Comparison of ENCODE assay signal across 10 mouse cellular contexts in the genomic region with DNA sequence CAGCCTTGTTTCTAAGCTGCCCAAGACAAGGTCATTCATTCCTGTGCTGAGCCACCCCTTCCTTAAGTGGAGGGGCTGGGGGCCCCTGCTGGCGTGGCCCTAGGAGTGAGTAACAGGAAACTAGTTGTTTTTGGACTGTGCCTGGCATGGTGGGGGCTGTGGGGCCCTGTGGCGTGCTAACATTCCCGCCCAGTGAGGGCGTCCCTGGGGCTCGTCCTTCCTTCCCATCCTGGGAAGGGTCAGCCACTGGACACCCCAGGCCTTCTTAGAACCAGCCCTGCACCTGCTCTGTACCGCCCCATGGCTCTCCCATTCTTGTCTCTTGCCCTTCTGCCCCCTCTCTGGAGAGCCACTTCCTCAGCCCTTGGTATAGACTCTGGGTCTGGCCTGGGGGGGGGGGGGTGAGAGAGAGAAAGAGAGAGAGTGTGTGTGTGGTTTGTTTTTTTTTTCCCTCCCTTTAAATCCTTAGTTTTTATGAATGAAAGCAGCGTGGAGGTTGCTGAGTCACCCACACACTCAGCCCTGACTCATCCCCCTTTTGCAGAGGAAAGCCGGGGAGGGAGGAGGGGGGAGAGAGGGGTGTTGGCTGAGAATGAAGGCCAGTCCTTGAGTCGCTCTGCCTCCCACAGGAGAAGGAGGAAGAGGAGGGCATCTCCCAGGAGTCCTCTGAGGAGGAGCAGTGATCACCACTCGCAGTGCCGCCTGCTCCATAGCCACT. TPM values are rescaled to one million over a fixed set of nuclear protein-coding genes. Genes with fewer than 3 reads are reported as not detected.
DNase-seq lines count a peak whose midpoint lies in the region; ATAC-seq lines count a peak whose summit lies in the region.
"Had no signal": no experiment of that assay in that cellular context is flagged by ENCODE, and none has a peak within 500 bp of the region (broad histone marks: within the 10 kb centered on the region; RNA-seq: fewer than 3 reads in every experiment).

No protein-coding gene starts in this region.

- 48% methylated on average over 9 of the region's 11 CpGs for WGBS in heart, embryonic 10.5 days
- WGBS in embryonic facial prominence, embryonic 14.5 days, result 60% methylated on average over 8 of the region's 11 CpGs

- 0 out of 2 replicates have a peak overlapping the region, but pooled peaks have one; percentile 13 for H3K4me3 ChIP-seq in heart, embryonic 10.5 days
- H3K4me3 ChIP-seq in embryonic facial prominence, embryonic 14.5 days (ENCODE audit: low read depth, low read length), result no peak overlapping the region

- peaks cover 31% of the 10 kb centered on the region for H3K36me3 ChIP-seq in heart, embryonic 10.5 days
- H3K36me3 ChIP-seq in embryonic facial prominence, embryonic 14.5 days (ENCODE audit: control insufficient read depth, insufficient read depth, low read length), result peaks cover 21% of the 10 kb centered on the region; the same call in 1 of the 2 replicates

- no peak for ATAC-seq in embryonic facial prominence, embryonic 14.5 days (ENCODE audit: low read depth)

- no peak overlapping the region for H3K4me2 ChIP-seq in embryonic facial prominence, embryonic 14.5 days (ENCODE audit: low read depth, low read length)

- H3K27ac ChIP-seq in heart, embryonic 10.5 days, result no peak overlapping the region
- no peak overlapping the region for H3K27ac ChIP-seq in embryonic facial prominence, embryonic 14.5 days (replicated peaks; ENCODE audit: low read depth, low read length)

- no peaks in the 10 kb centered on the region for H3K27me3 ChIP-seq in heart, embryonic 10.5 days (ENCODE audit: insufficient read depth, poor library complexity, severe bottlenecking)
- H3K27me3 ChIP-seq in embryonic facial prominence, embryonic 14.5 days (replicated peaks; ENCODE audit: control insufficient read depth, insufficient read depth, low read length), result no peaks in the 10 kb centered on the region

- intact Hi-C loops in heart, postnatal 36 days (cut with DNase I), result loop anchor here (10.0 kb wide), 1 partner anchor 203 kb away; no protein-coding TSS in a partner anchor

- no peaks in the 10 kb centered on the region for H3K9me3 ChIP-seq in heart, embryonic 10.5 days
- H3K9me3 ChIP-seq in embryonic facial prominence, embryonic 14.5 days (ENCODE audit: control insufficient read depth, low read length), result no peaks in the 10 kb centered on the region

- H3K9ac ChIP-seq in embryonic facial prominence, embryonic 14.5 days (ENCODE audit: low read depth, low read length), result no peak overlapping the region

- H3K4me1 ChIP-seq in heart, embryonic 10.5 days, result peaks cover 80% of the 10 kb centered on the region
- peaks cover 11% of the 10 kb centered on the region for H3K4me1 ChIP-seq in embryonic facial prominence, embryonic 14.5 days (ENCODE audit: control insufficient read depth, insufficient read depth, low read length)

- no peak for DNase-seq in heart, embryonic 10.5 days (ENCODE audit: low spot score)
- no peak for DNase-seq in heart, postnatal 36 days
- DNase-seq in urinary bladder, adult 18-20 months (ENCODE audit: low spot score in 2 of 2), result peak; percentile 55 to 78
- DNase-seq in urinary bladder, postnatal 10 days (ENCODE audit: low spot score), result no peak
- DNase-seq in embryonic facial prominence, embryonic 14.5 days (ENCODE audit: low spot score), result peak; percentile 49
- DNase-seq in telencephalon, adult 2 months (ENCODE audit: low read depth, low spot score), result peak; percentile 84
- no peak for DNase-seq in gastrocnemius, postnatal 25 days
- DNase-seq in cerebellum, adult 11 months, result no peak
- DNase-seq: kidney, postnatal 36 days had no signal

RNA-seq across cellular contexts. Expression of a gene that starts 3.6 kb away (rescaled TPM):
- 19.7 and 21.0 TPM in 2 replicates for polyA plus RNA-seq in heart, embryonic 10.5 days (2016; fragmentation: Nextera tagmentation; extraction: Ambion mirVana)
- total RNA-seq in heart, postnatal 36 days (2021), result 10 to 100 TPM in 1 of 2 experiments, 1 to 10 TPM in 1; 7.4 to 10.4 TPM
- 28.8 and 29.3 TPM in 2 replicates for polyA plus RNA-seq in embryonic facial prominence, embryonic 14.5 days (2014; fragmentation: Nextera tagmentation; extraction: Ambion mirVana)
- 1 to 10 TPM; 2.5 to 2.9 TPM for total RNA-seq in gastrocnemius, postnatal 25 days (2021)

RNA-seq across cellular contexts. Expression of a gene that starts 5.7 kb away (rescaled TPM):
- polyA plus RNA-seq in heart, embryonic 10.5 days (2016; fragmentation: Nextera tagmentation; extraction: Ambion mirVana), result 438 and 609 TPM in 2 replicates
- total RNA-seq in heart, postnatal 36 days (2021), result 10 to 100 TPM; 41.2 to 45.0 TPM
- polyA plus RNA-seq in embryonic facial prominence, embryonic 14.5 days (2014; fragmentation: Nextera tagmentation; extraction: Ambion mirVana), result 142 and 170 TPM in 2 replicates
- total RNA-seq in gastrocnemius, postnatal 25 days (2021), result 10 to 100 TPM; 24.6 to 24.7 TPM

RNA-seq across cellular contexts. Expression of a gene that starts 40.8 kb away (rescaled TPM):
- 0.02 and 0.34 TPM in 2 replicates for polyA plus RNA-seq in heart, embryonic 10.5 days (2016; fragmentation: Nextera tagmentation; extraction: Ambion mirVana)
- total RNA-seq in heart, postnatal 36 days (2021), result under 1 TPM; 0.11 to 0.14 TPM
- 0.97 and 1.2 TPM in 2 replicates for polyA plus RNA-seq in embryonic facial prominence, embryonic 14.5 days (2014; fragmentation: Nextera tagmentation; extraction: Ambion mirVana)
- total RNA-seq in gastrocnemius, postnatal 25 days (2021), result under 1 TPM; 0.08 to 0.24 TPM
- total RNA-seq: megakaryocyte-erythroid progenitor cell, adult 5-6 weeks had no signal

Comparison
In these comparisons a context has a peak if more than half of its experiments do, and no peak if none do; other contexts are left out.
1. DNase-seq: peak in urinary bladder, adult 18-20 months (2 of 2), embryonic facial prominence, embryonic 14.5 days (single experiment) and telencephalon, adult 2 months (single experiment); none in heart, embryonic 10.5 days (single experiment), heart, postnatal 36 days (0 of 2), urinary bladder, postnatal 10 days (single experiment), gastrocnemius, postnatal 25 days (single experiment) and cerebellum, adult 11 months (single experiment).